Mouse (Mus musculus) embryo, embryonic 9.5 days (tissue): ENCODE measurements around the gene Pdrg1.
A peak's percentile ranks its signal among the peaks of the same experiment; 100 is the strongest.

Experiments used
- DNase-seq: peaks from one replicate; pipeline ENCODE4 v3.0.0-alpha.2; 2017; ENCODE audit errors: extremely low spot score

The Pdrg1 gene

GRCm38 (mm10) chr2:153031126-153032082 lies 16.2 kb upstream of the Pdrg1 start, which contains the start of gene Xkr7:
Xkr7 (plus strand) TSS chr2:153031852.
- no peak for DNase-seq

- no peak for DNase-seq
Measured at GRCm38 (mm10) chr2:153030422-153030821, 15.2 kb upstream of the Pdrg1 start.

- no peak for DNase-seq
Measured at GRCm38 (mm10) chr2:153027501-153027900, 12.3 kb upstream of the Pdrg1 start.

DNA sequence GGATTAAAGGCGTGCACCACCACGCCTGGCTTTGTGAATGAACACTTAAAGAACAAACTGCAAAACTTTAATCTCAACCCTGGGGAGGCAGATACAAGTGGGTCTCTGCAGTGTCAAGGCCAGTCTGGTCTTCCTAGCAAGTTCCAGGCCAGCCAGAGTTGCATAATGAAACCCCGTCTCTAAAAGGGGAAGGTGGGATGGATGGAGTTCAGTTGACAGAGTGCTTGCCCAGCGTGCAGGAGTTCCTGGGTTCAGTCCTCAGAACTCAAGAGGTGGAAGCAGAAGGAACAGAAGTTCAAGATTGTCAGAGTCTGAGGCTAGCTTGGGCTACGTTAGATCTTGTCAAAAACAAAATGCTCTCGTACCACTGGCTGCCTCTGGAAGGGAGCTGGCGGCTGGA lies 10.8 kb upstream of the Pdrg1 start:
- no peak for DNase-seq

- no peak for DNase-seq
Measured at GRCm38 (mm10) chr2:153022855-153023254, 7.6 kb upstream of the Pdrg1 start.

- no peak for DNase-seq
Measured at GRCm38 (mm10) chr2:153021163-153021562, 5.9 kb upstream of the Pdrg1 start.

DNA sequence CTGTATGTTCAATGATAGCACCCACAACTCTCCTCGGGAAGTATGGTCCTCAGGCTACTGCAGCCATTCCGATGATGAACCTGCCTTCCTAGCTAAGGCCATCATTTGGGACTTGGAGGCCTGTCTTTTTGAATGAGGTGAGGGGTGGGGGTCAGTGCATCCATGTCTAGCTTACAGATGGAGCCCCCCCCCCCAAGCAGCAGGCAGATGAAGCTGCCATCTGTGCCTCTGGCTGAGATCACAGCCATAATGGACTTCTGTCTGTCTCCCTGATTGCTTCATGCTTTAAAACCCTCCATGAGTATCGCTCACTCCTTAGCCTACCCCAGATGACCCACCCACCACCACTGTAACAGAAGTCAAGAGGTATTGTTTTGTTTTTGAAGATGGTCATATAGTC lies 4.1 kb upstream of the Pdrg1 start:
- no peak for DNase-seq

DNA sequence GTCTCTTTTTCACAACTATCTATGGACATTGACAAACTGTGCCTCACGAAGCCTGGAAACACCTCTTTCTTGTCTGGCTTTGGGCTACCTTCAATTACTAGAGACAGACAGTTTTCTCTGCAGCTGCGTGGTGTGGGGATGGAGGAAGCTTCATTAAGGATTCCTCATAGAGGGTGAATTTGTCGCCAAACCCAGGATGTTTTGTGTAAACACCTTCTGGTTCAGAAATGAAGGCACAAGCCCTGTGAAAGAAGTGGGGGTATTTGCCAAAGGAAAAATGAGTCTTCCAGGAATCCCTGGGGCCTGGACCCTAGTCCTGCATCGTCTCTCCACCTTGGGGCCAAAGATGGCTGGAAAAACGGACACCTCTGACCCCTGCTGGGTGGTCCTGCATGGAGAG lies 1.6 kb upstream of the Pdrg1 start:
- no peak for DNase-seq

DNA sequence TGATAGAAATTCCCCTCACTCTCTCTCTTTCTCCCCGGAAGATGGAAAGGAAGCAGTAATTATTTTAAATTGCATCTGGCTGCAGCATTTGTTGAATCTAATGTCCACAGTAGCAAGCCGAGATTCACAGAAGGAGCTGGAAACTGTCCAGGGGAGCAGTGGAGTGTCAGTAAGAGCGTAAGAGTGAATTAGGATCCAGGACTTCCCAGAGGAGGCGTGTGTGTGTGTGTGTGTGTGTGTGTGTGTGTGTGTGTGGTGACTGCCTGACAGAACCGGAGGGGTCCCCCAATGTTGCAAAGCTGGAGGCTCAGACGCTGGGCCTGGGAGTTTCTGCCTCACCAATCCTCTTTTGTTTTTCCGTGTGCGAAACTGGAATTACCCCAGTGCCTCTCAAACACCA lies 577 bp upstream of the Pdrg1 start:
- DNase-seq = no peak

DNA sequence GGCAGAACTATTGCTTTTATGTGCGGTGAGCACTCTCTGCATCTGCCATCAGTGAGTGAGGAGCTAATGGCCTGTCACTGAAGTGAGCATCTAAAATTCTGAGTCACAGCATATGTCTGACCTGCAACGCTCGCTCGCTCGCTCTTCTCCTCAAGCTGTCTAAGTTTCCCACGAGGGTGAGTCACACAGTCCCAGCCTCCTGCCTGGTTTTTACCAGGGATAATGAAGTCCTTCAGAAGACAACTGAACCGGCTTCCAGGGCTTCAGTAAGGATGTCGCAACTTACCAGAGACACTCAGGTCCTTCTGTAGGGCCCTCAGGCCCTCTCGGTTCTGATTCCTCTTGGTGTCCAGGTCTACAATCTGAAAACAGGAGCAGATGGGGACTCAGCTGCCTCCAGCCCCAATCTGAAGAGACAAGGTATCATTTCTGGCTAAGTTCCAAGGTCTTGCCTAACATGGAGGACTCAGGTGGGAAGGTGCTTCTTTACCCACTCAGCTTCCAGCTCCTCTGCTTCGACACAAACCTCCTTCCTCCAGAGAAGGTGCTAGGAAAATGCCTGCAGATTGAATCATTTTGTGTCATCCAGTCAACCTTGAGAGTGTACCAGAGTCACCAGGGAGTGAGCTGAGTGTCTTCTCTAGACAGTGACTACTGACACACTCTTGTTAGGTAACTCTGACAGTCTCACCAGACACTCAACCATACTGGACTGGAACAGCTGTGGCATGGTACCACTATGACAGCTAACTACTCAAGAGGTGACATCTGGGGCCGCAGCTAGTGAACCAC lies 1.3 kb downstream of the Pdrg1 start:
- no peak for DNase-seq

DNA sequence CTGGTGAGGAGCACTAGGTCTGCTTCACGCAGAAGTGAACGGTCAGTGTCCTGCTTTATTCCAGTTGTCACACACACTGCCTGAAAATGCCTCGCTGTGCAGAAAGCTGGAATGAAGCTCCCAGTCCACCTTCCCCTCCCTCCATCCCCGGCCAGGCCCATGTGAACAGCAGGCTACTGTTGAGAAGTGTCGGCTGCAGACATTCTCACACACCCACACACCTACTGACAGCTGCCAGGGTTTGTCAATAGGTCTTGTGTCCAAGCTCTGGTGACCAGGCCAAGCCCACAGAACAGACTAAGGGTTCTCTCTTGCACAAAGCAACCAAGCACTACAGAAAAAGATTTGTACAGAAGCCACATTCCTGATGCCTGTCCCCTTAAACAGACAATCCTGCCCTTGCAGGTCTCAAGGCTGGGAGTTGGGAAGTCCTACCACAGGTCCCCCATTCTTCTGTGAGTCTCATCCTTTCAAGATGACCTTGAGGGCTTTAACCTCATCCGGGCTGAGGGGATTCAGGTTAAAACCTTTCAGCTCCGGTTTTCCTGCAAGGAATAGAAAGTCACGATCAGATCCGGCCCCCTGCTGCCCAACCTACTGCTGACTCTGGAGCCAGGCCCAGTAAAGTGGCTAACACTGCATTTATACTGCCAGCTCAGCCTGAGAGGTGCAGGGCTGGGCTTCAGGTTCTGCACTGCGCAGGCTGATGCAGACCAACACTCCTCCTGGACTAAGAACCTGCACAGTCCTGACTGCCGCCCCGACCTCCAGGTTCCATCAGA lies 5.8 kb downstream of the Pdrg1 start:
- no peak for DNase-seq

DNA sequence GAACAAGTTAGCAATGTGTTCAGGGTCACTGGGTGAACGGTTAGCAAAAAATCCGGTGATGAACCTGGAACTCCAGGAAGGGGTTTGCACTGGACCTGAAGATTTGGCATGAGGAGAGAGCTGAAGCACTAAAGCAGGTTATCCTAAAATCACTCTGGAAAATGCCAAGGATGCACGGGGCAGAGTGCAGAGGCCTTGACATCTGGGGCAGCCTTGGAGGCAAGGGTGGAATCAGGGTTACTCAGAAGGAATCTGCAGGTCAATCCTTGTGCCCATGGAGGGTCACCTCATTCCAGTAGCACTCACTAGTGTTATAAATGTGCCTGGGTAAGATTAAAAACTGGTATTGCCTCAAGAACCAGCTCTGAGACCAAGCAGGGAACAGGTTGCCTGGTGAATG lies 9.2 kb downstream of the Pdrg1 start:
- no peak for DNase-seq

DNA sequence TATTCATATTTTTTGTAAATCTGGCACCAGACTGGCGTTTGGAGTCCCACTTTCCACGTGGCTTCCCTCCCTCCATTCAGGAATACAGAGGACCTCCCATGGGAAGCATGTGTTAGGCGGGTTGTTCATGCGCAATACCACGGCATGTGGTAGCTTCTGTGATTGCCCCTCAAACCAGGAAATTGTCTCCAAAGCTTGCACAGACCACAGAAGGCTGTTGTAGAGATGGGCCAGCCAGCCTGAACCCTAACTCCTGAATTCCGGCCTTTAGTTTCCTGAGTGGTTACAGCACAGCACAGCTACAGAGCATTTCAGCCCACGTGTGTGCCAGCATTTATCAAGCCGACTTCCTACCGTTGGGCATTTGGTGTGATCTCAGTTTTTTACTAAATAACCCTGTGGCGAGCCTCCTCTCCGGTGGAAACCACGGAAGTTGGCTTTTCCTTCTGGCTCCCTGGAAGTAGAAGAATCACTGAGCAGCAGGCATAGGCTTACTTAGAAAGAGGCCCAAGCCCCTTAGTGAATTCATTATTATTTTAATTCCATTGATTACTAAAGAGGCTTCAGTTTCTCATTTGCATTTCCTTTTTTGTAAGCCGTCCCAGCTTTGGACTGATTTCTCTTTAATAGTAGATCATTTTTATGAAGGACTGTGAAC lies 11.4 kb downstream of the Pdrg1 start:
- no peak for DNase-seq

DNA sequence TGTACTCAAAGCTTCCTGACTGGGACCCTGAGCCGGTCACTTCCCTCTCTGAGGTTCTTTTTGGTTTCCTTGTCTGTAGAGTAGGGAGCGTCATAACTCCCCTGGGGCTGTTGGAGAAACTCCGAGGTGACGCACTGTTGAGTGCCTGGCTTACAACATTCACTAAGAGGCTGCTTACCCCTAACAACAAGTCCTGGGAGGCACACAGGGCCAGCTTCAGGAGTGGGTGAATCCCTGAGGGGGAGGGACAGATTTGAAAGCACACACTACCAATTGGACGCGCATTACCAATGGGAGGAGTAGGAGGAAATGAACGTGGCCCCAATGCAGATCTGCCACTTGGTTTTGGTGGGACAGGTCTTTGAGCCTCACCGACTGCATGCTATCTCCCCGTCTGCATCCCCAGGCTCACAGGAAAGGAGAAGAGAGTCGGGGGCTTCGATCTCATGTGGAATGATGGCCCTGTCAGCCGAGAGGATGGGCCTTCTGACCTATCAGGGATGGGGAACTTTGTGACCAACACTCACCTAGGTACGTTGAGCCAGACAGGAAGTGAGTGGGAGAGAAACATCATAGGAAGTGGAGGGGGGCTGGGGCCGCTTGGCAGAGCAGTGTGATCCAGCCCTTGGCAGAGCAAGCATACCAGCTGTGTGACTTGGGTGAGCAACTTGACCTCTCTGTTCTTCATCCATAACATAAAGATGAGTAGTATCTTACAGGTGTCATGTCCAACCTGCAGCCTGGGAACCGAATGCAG lies 12.6 kb downstream of the Pdrg1 start:
- no peak for DNase-seq

DNA sequence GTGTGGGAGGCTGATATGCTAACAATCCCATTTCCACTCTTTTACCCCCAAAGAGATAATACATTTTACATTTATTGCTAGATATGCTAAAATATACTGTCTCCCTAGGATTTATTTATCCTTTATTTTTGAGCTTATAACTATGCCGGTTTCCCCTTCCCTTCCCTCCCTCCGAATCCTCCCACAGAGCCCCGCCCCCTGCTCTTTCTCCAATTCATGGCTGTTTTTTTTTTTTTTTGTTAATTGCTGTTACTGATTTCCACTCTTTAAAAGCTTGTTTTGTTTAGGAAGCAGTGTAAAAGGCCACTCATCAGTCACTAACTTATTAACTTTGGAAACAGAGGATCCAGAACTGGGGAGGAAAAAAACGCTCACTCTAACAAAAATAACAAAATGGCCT lies 18.2 kb downstream of the Pdrg1 start:
- no peak for DNase-seq

GRCm38 (mm10) chr2:152991529-152991928 lies 23.7 kb downstream of the Pdrg1 start:
- DNase-seq = no peak

GRCm38 (mm10) chr2:152985582-152985981 lies 29.6 kb downstream of the Pdrg1 start:
- DNase-seq = no peak

GRCm38 (mm10) chr2:152976991-152977390 lies 38.2 kb downstream of the Pdrg1 start:
- no peak for DNase-seq

DNA sequence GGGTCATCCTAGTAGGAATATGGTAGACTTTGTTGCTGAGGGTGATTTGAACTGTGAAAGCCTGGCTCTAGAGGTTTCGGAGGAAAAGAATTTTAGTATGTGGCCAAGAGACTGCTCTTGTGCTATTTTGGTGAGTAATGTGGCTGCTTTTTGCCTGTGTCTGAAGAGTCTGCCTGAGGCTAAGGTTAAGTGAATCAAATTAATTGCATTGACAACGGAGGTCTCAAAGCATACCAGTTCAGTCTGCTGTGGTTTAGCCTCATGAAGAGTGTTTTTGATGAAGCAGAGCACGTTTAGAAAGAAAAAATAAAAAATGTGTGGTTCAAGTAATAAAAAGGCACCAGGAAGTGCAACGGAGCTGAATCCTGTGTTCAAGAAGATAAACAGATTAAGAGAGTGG lies 49.7 kb downstream of the Pdrg1 start:
- no peak for DNase-seq

- peak; percentile 85 for DNase-seq
Measured at GRCm38 (mm10) chr2:152962091-152962793, 53.0 kb downstream of the Pdrg1 start, which contains the start of gene Ttll9. Ttll9 (plus strand) TSS chr2:152962485.
